Mouse (Mus musculus) adrenal gland, adult 8-10 months (tissue): ENCODE data around the gene Zyg11a. TPM values are rescaled to one million over a fixed set of nuclear protein-coding genes. Genes with fewer than 3 reads are reported as not detected.
"Not testable (repeated sequence)": the region's sequence is repeated elsewhere in the genome, so short reads cannot be mapped to it uniquely, and the experiment has no call there.

ENCODE experiments used
- DNase-seq: peaks from one replicate; pipeline ENCODE4 v3.0.0; 2022
- total RNA-seq, 4 experiments: library from RNA; stranded (reverse); gene quantifications; 2 replicates each; pipeline ENCODE4 v1.2.4; 2022

The Zyg11a gene
- total RNA-seq, 4 experiments from 2014 or later: 0.32 to 1.0 (median 0.73) TPM

- DNase-seq: no peak
Observed at GRCm38 (mm10) chr4:108143778-108144177, 74.1 kb downstream of the Zyg11a start.

GRCm38 (mm10) chr4:108143178-108143577 lies 74.7 kb downstream of the Zyg11a start:
- DNase-seq: not testable (repeated sequence)

- DNase-seq: peak; percentile 39
Observed at GRCm38 (mm10) chr4:108136938-108137337, 80.9 kb downstream of the Zyg11a start.

Other genes with a start within 250 kb of the Zyg11a start
- under 1 TPM; 0.35 to 0.73 (median 0.49) TPM for gene Slc1a7, start 249.7 kb downstream of the Zyg11a start, total RNA-seq
- 10 to 100 TPM in 2 of 4 experiments, 1 to 10 TPM in 2; 7.6 to 17.0 (median 11.0) TPM for gene Podn, start 121.6 kb downstream of the Zyg11a start, total RNA-seq
- 100 to 1,000 TPM; 204 to 358 (median 307) TPM for gene Scp2, start 73.0 kb downstream of the Zyg11a start, total RNA-seq
- 10 to 100 TPM; 22.1 to 28.1 (median 26.8) TPM for gene Echdc2, start 52.6 kb downstream of the Zyg11a start, total RNA-seq
- gene Zyg11b, start 83.0 kb upstream of the Zyg11a start, total RNA-seq: 10 to 100 TPM; 42.6 to 60.9 (median 46.0) TPM
- 10 to 100 TPM; 38.0 to 61.1 (median 44.6) TPM for gene Coa7, start 110.1 kb upstream of the Zyg11a start, total RNA-seq
- gene Shisal2a, start 165.3 kb upstream of the Zyg11a start, total RNA-seq: 1 to 10 TPM; 4.6 to 8.5 (median 5.7) TPM
- gene Gpx7, start 188.9 kb upstream of the Zyg11a start, total RNA-seq: 1 to 10 TPM; 5.5 to 8.7 (median 7.0) TPM
- gene Tut4, start 241.4 kb upstream of the Zyg11a start, total RNA-seq: 10 to 100 TPM; 22.8 to 56.4 (median 31.0) TPM